Mouse (Mus musculus): Measurements from ENCODE around the gene Ank2. TPM values are rescaled to one million over a fixed set of nuclear protein-coding genes. Genes with fewer than 3 reads are reported as not detected.

Gene Ank2
- polyA plus RNA-seq, 1 experiment = 352 TPM

DNA sequence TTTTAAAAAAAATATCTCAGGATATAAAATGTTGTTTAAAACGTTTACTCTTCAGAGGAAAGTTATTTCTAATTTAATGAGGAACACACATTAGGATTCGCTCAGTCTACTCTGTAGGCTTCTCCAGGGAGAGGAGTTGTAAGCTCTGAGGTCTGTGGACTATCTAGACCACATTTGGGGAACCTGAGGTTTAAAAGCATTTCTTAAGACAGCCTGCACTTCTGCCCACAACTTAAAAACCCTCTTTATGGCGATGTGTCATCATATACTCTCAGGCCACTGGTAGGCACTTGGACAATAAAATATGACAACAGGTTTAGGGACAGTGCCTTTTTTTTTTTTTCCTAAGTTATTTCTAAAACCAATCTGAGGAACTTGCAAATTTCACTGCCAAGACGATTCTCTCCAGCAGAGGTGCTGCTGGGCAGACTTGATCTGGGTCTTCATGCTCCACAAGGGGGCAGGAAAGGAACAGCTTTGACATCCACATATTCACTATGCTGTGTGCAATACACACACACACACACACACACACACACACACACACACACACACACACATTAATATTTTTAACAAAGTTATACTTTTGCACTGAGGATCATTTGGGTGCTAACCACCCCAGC is 567.2 kb downstream of the Ank2 start:
- H3K4me1 ChIP-seq (ENCODE audit: control insufficient read depth, insufficient read depth, low read length) = no peaks in the 10 kb centered on the region
- no peak for TF ChIP-seq POLR2A (IDR thresholded peaks at IDR 0.05; ENCODE audit: extremely low read depth, insufficient read depth, low read length)
- TF ChIP-seq CTCF (IDR thresholded peaks at IDR 0.05; ENCODE audit: extremely low read depth, insufficient read depth, low read length) = peak; percentile 68
- H3K4me3 ChIP-seq (ENCODE audit: insufficient read depth, low read length) = no peak overlapping the region
- H3K27ac ChIP-seq (ENCODE audit: insufficient read depth, low read length) = no peak overlapping the region

DNA sequence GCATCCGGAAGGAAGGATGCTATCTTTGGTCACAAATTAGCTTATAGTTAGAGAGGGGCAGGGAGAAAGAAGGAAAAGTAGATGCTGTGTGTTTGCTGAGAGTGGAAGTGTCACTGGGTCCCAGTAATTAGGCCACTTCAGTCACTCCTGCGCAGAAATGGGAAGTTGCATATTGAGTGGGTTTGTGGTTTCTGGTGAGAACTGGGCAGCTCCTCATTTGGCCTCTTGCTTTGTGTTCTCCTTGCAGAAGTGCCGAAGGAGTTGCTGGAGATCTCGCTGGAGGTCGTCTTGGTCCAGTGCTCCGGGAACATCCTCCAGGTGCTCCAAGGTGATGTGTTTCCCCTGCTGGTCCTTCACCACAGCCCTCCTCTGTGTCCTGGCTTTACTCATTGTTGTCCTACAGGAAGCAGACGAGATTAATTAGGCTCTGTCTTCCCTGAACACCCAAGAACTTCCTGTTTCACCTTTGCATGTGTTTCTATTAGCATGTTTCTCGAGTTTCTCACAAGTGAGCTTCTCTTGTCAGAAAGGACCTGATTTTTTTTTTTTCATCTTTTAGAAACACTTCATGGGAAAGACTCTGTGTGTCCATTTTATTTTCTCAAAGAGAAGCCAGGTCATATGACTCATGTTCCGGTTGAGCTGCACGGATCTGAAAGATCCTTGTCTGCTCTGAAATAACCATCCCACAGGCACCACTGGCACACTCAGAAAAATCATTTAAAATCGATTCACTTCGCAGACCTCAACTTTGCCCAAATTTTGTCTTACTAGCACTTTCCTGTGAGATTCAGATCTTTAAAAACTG is 575.4 kb downstream of the Ank2 start:
- no peak for TF ChIP-seq POLR2A (IDR thresholded peaks at IDR 0.05; ENCODE audit: extremely low read depth, insufficient read depth, low read length)
- peaks cover 4% of the 10 kb centered on the region for H3K4me1 ChIP-seq (ENCODE audit: control insufficient read depth, insufficient read depth, low read length)

GRCm38 (mm10) chr3:126921941-126922340 is 577.2 kb downstream of the Ank2 start:
- H3K4me3 ChIP-seq (ENCODE audit: insufficient read depth, low read length) = no peak overlapping the region
- H3K27ac ChIP-seq (ENCODE audit: insufficient read depth, low read length) = no peak overlapping the region
- H3K4me1 ChIP-seq (ENCODE audit: control insufficient read depth, insufficient read depth, low read length) = peaks cover 5% of the 10 kb centered on the region
- TF ChIP-seq POLR2A (IDR thresholded peaks at IDR 0.05; ENCODE audit: extremely low read depth, insufficient read depth, low read length) = no peak

More for the DNA sequence above, 575.4 kb downstream of the Ank2 start:
- Histone ChIP-seq H3K4me3 (ENCODE audit: insufficient read depth, low read length) (no peak overlapping the region), H3K27ac (ENCODE audit: insufficient read depth, low read length) (no peak overlapping the region)

DNA sequence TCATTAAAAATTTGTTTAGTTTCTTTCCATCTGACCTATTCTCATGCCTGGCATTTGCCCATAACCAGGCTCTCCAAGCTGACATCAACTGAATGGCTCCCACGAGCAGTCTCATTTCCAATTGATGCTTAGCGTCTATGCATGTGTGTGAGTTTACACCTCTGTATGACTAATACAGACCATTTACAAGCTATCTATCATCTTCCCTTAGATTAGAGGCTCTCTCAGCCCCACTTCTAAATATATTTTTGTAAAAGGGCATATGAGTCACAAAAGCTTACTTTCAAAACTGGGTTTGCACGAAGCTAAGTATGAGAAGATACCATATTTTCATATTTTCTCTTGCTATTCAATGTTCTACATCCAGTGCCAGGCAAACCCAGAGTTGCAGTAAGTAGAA is 578.9 kb downstream of the Ank2 start:
- Histone ChIP-seq H3K4me3 (ENCODE audit: insufficient read depth, low read length) (no peak overlapping the region), H3K4me1 (ENCODE audit: control insufficient read depth, insufficient read depth, low read length) (peaks cover 5% of the 10 kb centered on the region), H3K27ac (ENCODE audit: insufficient read depth, low read length) (no peak overlapping the region)
- TF ChIP-seq CTCF (IDR thresholded peaks at IDR 0.05; ENCODE audit: extremely low read depth, insufficient read depth, low read length) = no peak
- TF ChIP-seq POLR2A (IDR thresholded peaks at IDR 0.05; ENCODE audit: extremely low read depth, insufficient read depth, low read length) = no peak

DNA sequence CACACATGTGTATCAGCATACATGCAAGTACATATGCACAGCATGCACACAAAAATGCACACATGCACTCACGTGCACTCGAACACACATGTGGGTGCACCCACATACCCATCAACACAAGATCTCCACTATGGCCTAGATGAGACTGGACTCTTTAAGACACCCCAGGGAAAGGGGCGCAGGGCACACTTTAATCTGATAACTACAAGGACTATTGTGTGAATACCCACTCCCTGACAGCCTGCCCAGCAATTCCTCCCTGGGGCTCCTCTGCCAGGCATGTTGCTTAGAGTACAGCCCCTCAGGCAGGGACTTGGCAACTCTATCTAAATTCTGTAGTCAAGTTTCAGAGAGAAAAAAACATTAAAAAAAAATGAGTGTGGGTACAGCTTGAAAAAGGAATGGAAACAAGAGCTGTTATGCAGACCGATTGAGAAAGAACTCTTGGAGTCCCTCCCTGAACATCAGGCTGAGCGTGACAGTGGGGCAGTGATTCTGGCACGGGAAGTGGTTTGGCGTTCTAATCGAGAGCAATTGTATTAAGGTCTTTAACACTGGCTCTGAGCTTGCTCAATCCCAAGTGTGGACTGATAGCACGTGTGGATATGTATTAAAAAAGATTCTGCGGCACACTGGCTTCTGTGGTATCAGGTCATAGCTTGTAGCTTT is 580.2 kb downstream of the Ank2 start:
- peaks cover 4% of the 10 kb centered on the region for H3K4me1 ChIP-seq (ENCODE audit: control insufficient read depth, insufficient read depth, low read length)
- H3K27ac ChIP-seq (ENCODE audit: insufficient read depth, low read length) = no peak overlapping the region
- TF ChIP-seq CTCF (IDR thresholded peaks at IDR 0.05; ENCODE audit: extremely low read depth, insufficient read depth, low read length) (no peak), POLR2A (IDR thresholded peaks at IDR 0.05; ENCODE audit: extremely low read depth, insufficient read depth, low read length) (no peak)
- H3K4me3 ChIP-seq (ENCODE audit: insufficient read depth, low read length) = no peak overlapping the region

- Histone ChIP-seq H3K27ac (ENCODE audit: insufficient read depth, low read length) (no peak overlapping the region), H3K4me1 (ENCODE audit: control insufficient read depth, insufficient read depth, low read length) (peaks cover 4% of the 10 kb centered on the region), H3K4me3 (ENCODE audit: insufficient read depth, low read length) (no peak overlapping the region)
- TF ChIP-seq POLR2A (IDR thresholded peaks at IDR 0.05; ENCODE audit: extremely low read depth, insufficient read depth, low read length) (no peak), CTCF (IDR thresholded peaks at IDR 0.05; ENCODE audit: extremely low read depth, insufficient read depth, low read length) (no peak)
Observed at GRCm38 (mm10) chr3:126916381-126916780, 582.8 kb downstream of the Ank2 start.

- H3K4me3 ChIP-seq (ENCODE audit: insufficient read depth, low read length) = no peak overlapping the region
- no peaks in the 10 kb centered on the region for H3K4me1 ChIP-seq (ENCODE audit: control insufficient read depth, insufficient read depth, low read length)
- H3K27ac ChIP-seq (ENCODE audit: insufficient read depth, low read length) = no peak overlapping the region
- peak; percentile 94 for TF ChIP-seq CTCF (IDR thresholded peaks at IDR 0.05; ENCODE audit: extremely low read depth, insufficient read depth, low read length)
- TF ChIP-seq POLR2A (IDR thresholded peaks at IDR 0.05; ENCODE audit: extremely low read depth, insufficient read depth, low read length) = no peak
Observed at GRCm38 (mm10) chr3:126903543-126903942, 595.6 kb downstream of the Ank2 start.

GRCm38 (mm10) chr3:126886644-126887043 is 612.5 kb downstream of the Ank2 start:
- no peaks in the 10 kb centered on the region for H3K4me1 ChIP-seq (ENCODE audit: control insufficient read depth, insufficient read depth, low read length)
- no peak overlapping the region for H3K4me3 ChIP-seq (ENCODE audit: insufficient read depth, low read length)
- H3K27ac ChIP-seq (ENCODE audit: insufficient read depth, low read length) = no peak overlapping the region
- TF ChIP-seq POLR2A (IDR thresholded peaks at IDR 0.05; ENCODE audit: extremely low read depth, insufficient read depth, low read length) (no peak), CTCF (IDR thresholded peaks at IDR 0.05; ENCODE audit: extremely low read depth, insufficient read depth, low read length) (no peak)

- TF ChIP-seq CTCF (IDR thresholded peaks at IDR 0.05; ENCODE audit: extremely low read depth, insufficient read depth, low read length) (no peak), POLR2A (IDR thresholded peaks at IDR 0.05; ENCODE audit: extremely low read depth, insufficient read depth, low read length) (no peak)
- Histone ChIP-seq H3K27ac (ENCODE audit: insufficient read depth, low read length) (no peak overlapping the region), H3K4me3 (ENCODE audit: insufficient read depth, low read length) (no peak overlapping the region), H3K4me1 (ENCODE audit: control insufficient read depth, insufficient read depth, low read length) (no peaks in the 10 kb centered on the region)
Observed at GRCm38 (mm10) chr3:126886090-126886489, 613.1 kb downstream of the Ank2 start.

GRCm38 (mm10) chr3:126878233-126878632 is 620.9 kb downstream of the Ank2 start:
- TF ChIP-seq CTCF (IDR thresholded peaks at IDR 0.05; ENCODE audit: extremely low read depth, insufficient read depth, low read length) = no peak
- no peak for TF ChIP-seq POLR2A (IDR thresholded peaks at IDR 0.05; ENCODE audit: extremely low read depth, insufficient read depth, low read length)
- H3K4me3 ChIP-seq (ENCODE audit: insufficient read depth, low read length) = no peak overlapping the region
- H3K4me1 ChIP-seq (ENCODE audit: control insufficient read depth, insufficient read depth, low read length) = no peaks in the 10 kb centered on the region
- H3K27ac ChIP-seq (ENCODE audit: insufficient read depth, low read length) = no peak overlapping the region

Other genes with a start within 250 kb of the Ank2 start
- 13.1 and 13.8 TPM in 2 replicates for gene Larp7, start 54.0 kb upstream of the Ank2 start, polyA plus RNA-seq (2012; rRNA removed)
- 6.3 and 6.8 TPM in 2 replicates for gene Zgrf1, start 54.1 kb upstream of the Ank2 start, polyA plus RNA-seq (2012; rRNA removed)
- gene Neurog2, start 133.8 kb upstream of the Ank2 start, polyA plus RNA-seq (2012; rRNA removed) = 1.4 TPM in 2 replicates

All from cortical plate, adult 2 months (tissue).